Mouse (Mus musculus) testis, postnatal 10 days (tissue): ENCODE data around the gene Abhd14b.

Source experiments
- DNase-seq: peaks from one replicate; pipeline ENCODE4 v3.0.0; 2021; ENCODE audit warnings: low spot score

The Abhd14b gene

DNA sequence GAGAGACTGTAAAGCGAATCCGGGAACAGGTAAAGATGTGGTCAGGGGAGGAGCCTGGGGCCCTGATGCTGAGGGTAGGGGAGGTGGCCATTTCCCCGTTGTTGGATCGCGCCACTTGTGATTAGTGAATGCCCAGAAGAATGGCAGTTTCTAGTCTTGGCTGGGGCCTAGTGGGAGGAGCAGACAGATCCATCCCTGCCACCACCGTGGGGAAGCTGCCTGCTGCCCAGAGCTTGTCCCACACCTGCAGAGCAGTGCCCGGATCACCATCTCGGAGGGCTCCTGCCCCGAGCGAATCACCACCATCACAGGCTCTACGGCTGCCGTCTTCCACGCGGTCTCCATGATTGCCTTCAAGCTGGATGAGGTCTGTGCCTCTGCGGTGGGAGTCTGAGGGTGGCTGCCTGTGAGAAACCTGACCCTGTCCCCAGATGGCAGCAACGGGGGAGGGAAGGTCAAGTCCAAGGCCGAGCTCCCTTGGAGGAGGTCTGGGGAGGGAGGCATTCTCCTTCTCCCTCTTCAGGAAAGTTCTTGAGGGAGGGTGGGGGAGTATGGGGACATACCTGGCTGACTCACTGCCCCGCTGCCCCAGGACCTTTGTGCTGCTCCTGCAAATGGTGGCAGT, 13.3 kb downstream of the Abhd14b start:
- no peak for DNase-seq

DNA sequence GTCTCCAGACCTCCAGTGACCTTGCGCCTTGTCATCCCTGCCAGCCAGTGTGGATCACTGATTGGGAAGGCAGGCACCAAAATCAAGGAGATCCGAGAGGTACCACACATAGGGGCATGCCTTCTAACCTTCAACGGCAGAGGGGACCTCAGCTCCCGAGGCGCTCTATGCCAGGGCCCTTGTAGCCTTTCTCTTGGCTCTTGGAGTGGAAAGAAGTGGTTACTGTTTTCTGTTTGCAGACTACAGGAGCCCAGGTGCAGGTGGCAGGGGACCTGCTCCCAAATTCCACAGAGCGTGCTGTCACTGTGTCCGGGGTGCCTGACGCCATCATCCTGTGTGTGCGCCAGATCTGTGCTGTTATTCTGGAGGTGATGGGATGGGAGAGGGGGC, 13.8 kb downstream of the Abhd14b start:
- DNase-seq = no peak

DNA sequence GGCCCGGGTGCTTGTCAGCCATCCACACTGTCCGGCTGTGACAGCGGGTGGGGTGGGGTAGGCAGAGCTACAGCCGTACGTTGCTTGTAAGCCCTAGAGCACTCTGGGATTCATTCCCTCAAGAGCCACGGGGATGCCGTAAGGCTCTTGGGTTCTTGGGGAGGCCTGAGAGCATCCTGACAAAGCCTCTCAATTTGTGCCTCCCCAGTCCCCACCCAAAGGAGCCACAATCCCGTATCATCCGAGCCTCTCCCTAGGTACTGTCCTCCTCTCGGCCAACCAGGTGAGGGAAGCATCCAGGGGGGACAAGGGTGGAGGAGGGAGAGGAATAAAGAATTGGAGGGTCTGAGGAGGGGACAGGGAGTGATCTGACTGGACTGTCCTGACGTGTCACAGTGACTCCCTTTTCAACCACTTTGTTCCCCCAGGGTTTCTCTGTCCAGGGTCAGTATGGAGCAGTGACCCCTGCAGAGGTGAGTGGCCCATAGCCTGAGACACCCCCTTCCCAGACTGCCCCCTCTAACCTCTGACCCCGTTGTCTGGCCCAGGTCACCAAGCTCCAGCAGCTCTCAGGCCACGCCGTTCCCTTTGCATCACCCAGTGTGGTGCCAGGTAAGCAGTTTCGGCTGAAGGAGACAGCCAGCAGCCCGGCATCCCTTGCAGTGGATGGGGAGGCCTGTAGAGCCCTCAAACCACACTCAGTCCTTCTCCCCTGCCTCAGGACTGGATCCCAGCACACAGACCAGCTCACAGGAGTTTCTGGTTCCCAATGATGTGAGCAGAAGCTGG, 14.6 kb downstream of the Abhd14b start:
- no peak for DNase-seq

DNA sequence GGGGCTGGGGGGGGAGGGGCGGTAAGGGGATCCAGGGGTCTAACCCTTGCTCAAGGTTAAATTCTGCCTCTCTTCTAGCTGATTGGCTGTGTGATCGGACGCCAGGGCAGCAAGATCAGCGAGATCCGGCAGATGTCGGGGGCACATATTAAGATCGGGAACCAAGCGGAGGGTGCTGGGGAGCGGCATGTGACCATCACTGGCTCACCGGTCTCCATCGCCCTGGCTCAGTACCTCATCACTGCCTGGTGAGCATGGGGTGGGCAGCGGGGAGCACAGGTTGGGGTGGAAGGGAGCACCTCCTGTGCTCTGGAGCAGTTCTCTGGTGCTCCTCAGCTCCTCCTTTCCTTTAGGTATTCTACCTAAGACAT, 15.2 kb downstream of the Abhd14b start:
- no peak for DNase-seq

DNA sequence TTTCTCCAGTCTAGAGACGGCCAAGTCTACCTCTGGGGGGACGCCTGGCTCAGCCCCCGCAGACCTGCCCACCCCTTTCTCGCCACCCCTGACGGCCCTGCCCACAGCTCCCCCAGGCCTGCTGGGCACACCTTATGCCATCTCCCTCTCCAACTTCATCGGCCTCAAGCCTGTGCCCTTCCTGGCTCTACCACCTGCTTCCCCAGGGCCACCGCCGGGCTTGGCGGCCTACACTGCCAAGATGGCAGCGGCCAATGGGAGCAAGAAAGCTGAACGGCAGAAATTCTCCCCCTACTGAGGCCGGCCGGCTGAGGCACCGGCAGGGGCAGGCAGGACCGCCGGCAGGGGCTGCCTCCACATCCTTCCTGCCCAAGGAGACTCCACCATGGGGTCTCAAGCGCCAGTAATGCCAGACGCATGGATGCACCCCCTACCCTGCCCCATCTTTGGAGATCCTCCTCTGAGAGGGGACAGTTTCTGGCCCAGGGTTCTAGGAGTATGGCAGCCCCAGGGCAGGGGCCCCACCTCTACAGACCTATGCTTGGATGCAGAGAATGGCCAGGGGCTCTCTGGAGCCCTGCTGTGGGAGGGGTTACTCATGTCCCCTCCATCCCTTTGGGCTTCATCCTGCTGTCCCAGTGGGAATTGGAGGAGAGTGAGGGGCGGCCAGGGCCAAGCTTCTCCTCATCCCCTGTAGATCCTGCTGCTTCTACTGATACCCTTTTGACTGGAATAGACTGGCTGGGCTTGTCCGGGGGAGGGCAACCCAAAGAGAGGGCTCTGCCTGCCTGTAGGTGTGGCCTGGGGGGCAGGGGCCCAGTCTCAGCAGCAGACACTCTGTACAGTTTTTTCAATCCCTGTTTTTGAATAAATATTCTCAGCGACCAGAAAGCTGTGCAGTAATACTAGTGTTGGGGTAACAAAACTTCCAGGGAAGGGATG, 16.1 kb downstream of the Abhd14b start:
- DNase-seq = no peak

DNA sequence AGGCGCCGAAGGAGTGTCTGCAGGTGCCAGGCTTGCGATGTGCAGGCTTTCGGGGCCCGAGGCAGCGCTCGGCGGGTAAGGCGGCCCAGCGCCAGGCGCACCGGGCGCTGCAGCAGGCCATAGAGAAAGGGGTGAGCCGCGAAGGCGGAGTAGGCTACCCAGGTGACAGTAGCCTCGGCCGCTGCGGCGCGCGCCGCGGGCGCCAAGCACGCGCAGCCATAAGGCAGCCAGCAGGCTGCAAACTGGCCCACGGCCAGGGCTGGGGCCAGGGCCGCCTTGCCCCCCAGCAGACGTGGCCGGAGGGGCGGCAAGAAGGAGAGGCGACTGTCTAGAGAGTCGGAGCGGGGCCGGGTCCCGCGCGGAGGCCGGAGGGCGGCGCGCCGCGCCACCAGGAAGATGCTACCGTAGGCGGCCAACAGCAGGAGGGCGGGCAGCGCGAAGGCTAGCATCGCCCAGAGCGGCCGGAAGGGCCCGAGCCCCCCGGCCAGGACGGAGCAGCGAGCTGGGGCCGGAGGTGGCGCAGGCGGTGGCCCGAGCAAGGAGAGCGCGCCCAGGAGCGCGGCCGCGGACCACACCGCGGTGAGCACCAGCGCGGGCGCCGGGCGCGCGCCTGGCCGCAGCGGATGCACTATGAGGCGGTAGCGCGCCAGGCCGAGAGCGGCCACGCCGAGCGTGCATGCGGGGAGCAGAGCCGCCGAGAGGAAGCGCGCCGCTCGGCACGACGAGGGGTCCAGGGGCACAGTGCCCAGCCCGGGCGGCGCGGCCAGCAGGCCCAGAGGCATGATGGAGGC, 17.7 kb downstream of the Abhd14b start:
- peak; percentile 71 for DNase-seq

DNA sequence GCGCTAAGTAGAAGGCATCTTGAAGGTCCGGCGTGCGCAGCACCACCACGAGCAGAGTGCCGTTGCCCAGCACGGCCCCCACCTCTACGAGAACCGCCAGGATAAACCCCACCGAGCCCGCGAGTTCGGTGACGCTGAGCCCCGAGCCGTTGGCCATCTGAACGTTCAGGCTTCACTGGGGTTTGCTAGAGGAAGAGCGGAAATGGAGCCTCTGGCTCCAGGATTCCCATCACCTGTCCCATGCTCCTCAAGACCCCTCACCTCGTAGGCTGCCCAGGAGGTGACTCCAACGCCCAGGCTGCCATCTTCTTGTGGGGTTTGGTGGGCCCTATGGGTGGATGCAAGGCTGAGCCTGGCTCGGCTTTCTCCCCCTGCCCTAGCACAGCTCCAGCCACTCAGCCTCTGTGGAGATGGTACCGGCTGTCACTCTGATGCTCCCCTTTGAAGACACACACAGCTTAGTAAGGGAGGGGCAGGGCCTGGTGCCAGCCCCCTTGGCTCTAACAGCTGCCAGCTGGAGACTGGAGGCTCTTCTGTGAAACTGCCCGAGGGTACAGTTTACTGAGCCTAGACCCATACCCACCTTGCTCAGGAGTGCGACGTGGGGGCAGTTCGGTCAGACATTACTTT, 18.4 kb downstream of the Abhd14b start, which contains the start of gene Gpr62:
Gene Gpr62 (minus strand): TSS at position 368 of the 630 bp plus-strand sequence.
- DNase-seq = no peak

DNA sequence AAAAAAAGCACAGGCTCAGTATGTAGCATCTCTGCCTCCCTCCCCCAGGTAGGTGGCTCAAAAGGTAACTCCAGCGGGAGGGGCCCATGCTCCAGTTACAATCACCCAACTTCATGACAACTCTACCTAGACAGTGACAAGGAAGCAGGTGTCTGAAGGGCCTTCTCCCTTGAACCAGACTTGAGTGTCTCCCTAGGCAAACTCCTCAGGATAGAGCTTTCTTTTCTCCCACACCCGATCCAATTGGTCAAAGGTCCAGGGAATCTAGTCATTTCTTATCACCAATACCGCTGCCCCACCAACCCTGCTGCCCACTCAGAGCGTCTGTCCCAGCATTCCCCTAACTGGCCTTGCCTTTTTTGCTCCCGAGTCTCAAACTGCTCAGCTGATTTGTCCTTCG, 19.5 kb downstream of the Abhd14b start:
- DNase-seq = no peak

DNA sequence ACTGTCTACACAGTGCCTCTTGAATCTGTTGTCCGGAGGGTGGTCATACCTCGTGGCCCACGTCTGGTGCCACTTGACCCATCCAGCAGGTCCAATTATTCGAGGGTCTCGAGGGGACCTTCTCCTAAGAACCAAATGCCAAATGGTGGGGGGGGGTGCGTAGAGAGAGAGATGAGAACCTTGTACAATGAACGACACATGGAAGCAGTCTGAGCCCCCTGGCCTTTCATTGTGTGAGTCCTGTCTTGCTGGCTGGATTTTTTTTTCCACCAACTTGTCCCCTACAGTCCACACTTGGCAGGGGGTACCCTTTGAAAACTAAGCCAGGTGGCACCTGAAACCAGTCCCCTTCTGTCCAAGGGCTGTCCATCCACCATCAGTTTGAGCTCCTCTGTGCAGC, 20.5 kb downstream of the Abhd14b start:
- no peak for DNase-seq

DNA sequence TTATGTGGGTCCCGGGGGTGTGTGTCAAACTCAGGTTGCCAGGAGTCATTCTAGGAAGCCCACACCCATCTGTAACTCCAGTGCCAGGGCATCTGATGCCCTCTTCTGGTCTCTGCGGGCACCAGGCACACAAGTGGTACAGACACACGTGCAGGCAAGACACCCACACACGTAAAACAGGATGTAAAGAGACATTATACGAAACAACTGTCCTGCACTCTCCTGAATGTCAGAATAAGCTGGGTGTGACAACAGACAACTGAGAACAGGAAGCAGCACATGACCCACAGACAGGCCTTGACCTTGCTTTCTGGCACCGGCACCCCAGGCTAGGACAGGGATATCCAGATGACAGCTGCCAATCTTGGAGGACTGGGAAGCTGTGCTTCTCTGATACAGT, 22.1 kb downstream of the Abhd14b start:
- no peak for DNase-seq

DNA sequence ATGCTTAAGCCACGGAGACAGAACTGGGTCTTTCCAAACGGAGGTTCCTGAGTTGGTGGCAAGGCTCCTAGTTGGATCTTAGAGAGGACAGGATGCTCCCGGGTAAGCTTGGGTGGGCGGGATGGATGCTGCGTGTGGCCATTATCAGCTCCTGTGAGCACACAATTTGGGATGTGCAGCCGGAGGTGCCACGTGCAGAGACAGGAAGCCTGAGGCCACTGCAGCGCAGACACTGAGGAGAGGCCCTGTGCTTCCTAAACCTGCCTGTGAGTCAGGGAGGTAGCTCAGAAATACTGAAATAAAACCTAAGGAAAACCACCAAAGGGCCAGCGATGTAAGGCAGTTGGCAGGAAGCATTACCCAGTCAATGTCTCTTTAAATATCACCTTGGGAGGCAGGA, 22.5 kb downstream of the Abhd14b start:
- DNase-seq = no peak

DNA sequence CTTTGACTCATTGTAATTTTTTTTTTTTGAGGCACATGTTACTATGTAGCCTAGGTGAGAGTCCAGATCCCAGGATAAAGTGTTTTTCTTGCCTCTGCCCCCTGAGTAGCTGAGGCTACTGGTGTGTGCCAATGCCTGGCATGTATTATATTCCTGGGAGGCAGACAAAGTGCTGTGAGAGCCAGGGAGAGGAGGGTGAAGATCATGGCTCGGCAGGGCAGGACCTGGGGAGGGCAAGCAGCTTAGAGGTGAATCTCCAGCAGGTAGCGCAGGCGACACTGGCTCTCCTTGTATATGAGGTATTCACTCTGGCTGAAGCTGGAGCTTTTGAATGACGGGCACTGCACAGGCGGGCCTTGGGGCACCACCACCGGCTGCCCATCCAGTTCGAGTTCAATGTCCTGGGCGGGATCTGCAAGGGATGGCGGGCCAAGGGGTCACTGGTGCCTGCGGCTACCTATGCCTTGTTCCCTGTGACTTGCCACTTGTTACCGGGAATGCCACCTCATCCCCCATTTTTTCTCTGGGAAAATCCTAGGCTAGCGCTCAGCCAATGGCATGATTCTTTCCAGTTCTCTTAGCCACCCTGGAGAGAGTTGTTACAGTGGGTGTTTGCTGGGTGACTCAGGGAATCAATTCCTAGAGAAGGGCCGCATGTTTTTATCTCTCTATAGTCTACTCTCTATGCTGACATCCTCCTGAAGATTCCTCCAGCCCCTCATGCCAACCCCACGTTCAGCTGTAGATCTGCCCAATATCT, 23.9 kb downstream of the Abhd14b start:
- DNase-seq = peak; percentile 43

DNA sequence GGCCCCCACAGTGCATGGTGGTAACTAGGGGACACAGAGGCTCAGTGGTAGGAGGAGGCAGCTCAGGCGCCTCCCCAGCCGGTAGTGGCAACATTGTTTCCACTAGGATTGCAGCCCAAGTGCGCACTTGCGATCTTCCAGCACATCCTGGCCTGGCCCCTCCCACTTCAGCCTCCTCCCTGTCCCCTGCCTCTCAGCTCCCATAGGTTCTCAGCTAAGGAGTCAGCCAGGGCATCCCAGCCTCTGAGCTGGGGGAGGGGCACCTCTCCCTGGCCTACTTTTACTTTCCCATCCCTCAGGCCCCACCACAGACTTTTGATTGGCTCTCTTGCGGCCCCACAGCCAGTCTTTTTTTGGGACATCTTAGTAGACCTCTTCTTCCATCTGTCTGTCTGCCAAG, 24.6 kb downstream of the Abhd14b start:
- peak; percentile 84 for DNase-seq

DNA sequence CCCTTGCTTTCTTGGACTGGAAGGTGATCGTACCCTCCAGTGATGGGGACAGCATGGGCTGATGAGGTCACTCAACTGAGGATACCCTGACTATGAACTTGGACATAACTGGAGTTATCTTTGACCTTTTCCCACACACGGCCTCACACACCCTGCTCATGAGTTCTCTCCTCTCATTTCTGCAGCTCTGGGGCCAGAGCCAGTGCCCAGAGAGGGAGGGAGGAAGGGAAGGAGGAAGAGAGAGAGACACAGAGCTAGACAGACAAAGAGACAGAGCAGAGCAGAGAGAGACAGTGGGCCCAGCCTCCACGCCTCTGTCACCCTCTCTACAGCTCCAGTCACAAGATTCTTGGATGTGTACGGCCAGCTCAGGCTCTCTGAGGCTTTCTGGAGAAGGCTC, 25.1 kb downstream of the Abhd14b start:
- DNase-seq = no peak

DNA sequence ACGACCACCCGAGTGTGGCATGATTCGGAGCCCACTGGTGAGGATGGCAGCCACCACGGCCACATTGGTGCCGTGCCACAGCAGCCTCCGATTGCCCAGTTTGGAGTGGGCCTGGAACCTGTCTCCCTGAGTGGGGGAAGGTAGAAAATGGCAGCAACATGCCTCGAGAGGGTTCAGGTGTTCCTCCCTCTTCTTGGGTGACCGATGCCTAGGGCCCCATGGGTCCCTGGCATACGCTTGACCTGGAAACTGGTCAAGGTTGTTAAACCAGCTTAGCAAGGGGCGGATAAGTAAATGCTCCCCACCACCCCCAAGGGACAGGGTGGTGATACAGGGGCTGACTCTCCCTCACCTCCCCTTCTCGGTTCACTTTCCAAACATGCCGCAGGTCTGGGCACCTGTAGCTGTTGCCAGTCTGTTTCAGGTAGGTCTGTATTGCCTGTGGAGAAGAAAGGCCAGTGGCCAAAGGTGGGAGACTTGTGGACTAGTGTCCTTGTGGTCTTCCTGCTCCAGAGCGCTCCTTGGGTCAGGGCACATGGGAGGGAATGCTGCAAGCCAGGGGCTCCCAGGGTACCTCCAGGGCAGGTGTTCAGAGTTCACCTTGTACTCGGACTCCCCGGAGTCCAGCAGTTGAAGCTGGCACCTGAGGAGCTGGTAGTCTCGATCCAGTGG, 26.0 kb downstream of the Abhd14b start:
- DNase-seq = no peak

DNA sequence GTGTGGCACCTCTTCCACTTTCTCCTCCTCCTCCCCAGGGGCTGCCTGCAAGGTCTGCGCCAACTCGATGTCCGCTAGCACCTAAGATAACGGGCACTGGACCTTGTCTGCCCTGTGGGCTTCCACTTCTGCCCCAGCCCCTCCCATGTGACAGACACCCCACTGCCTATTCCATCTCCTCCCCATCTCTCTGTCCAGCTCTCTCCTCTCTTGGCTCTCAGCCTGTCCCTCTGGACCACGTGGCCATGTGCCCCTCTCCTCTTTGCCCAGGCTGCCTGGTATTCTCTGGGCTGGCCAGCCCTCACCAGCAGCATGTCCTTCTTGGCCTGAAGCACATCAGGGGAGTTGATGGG, 26.5 kb downstream of the Abhd14b start:
- DNase-seq = peak; percentile 47

DNA sequence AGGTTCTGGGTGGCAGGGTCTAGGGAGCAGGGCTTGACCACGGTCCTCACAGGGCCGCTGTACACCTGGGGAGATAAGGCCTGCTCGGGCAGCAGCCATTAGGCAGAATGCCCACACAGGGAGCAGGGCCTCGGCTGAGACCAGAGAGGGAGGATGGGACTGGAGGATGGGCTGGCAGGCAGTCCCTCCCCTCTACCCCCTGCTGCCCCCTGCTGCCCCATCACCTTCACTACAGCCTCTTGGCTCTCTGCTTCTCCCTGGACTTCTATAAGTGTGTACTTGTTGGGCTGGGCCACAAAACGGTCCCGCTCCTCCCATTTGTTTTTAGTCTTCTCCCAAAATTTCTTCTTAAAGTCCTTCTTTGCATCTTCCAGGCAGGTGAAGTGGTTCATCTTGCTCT, 27.2 kb downstream of the Abhd14b start:
- peak; percentile 87 for DNase-seq

DNA sequence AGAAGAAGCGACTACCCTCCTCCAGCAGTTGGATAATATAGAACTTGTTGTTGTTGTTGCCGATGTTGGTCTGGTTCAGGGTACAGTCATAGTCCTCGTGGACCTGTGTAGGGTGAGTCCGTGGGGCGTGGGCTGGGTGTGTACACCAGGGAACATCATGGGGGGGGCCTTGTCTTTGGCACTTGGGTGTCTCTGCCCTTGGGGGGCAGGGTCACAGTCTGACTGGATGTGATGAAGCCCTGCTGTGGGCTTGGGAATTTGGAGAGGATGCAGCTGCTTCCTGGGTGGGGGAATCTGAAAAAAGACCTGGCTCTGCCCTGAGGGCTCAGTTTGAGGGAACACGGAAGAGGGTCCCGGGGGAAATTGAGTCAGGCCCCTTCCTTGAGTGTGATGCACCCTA, 27.8 kb downstream of the Abhd14b start:
- peak; percentile 75 for DNase-seq

DNA sequence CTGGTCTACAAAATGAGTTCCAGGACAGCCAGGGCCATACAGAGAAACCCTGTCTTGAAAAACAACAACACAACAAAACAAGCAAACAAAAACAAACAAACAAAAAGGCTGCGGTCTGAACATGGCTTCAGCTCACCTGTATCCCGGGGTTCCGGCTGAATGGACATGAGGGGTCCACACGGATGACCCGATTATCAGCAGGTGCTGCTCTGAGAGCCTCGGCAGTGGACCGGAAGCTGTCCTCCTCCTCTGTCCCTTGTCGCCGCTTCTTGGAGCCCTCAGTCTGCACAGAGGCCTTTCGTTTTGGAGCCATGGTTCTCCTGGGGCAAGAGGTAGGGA, 28.4 kb downstream of the Abhd14b start, which contains the start of gene Rrp9:
Gene Rrp9 (plus strand): TSS at position 301 of the 339 bp plus-strand sequence.
- peak; percentile 49 for DNase-seq
